Mouse (Mus musculus) spleen, adult 2 months (tissue): ENCODE data around the gene Gse1.

Experiments used
- CTCF ChIP-seq: fragments of 200-500 bp; IDR thresholded peaks from 2 replicates; pipeline ENCODE4 v1.5.1; 2011; ENCODE audit warnings: mild to moderate bottlenecking, inconsistent platforms; ENCODE audit not compliant: insufficient read depth, insufficient read length, insufficient replicate concordance; ENCODE audit errors: extremely low read depth
- POLR2A ChIP-seq: fragments of 200-500 bp; IDR thresholded peaks from 2 replicates; pipeline ENCODE4 v1.6.1; 2011; ENCODE audit warnings: low read depth, low read length, inconsistent platforms

- peak; percentile 35; the same call in 1 of the 2 replicates for TF ChIP-seq CTCF
- TF ChIP-seq POLR2A = no peak
Measured at GRCm38 (mm10) chr8:120471166-120471565, 242.9 kb downstream of the Gse1 start.
